Mouse (Mus musculus) erythroblast, embryonic 14.5 days (primary cell): Measurements from ENCODE around the gene Mrpl53. TPM values are rescaled to one million over a fixed set of nuclear protein-coding genes. Genes with fewer than 3 reads are reported as not detected.

Source experiments
- H3K27me3 ChIP-seq: 2 replicates; pipeline ENCODE4 v1.6.1; 2012; ENCODE audit warnings: inconsistent platforms; ENCODE audit not compliant: control insufficient read depth
- H3K36me3 ChIP-seq: 2 replicates; pipeline ENCODE4 v1.6.1; 2012; ENCODE audit warnings: mild to moderate bottlenecking, inconsistent platforms; ENCODE audit not compliant: control insufficient read depth
- H3K4me1 ChIP-seq: 2 replicates; pipeline ENCODE4 v1.6.1; 2012; ENCODE audit warnings: inconsistent platforms; ENCODE audit not compliant: control insufficient read depth
- H3K4me3 ChIP-seq: replicated peaks from 2 replicates; pipeline ENCODE3; 2012; ENCODE audit warnings: moderate library complexity, mild to moderate bottlenecking, inconsistent platforms
- H3K9me3 ChIP-seq: 2 replicates; pipeline ENCODE4 v1.6.1; 2012; ENCODE audit warnings: low read length, inconsistent platforms, mixed read lengths; ENCODE audit not compliant: control insufficient read depth
- GATA1 ChIP-seq: IDR thresholded peaks from 2 replicates; pipeline ENCODE4 v1.6.1; 2012; ENCODE audit warnings: low read length, inconsistent platforms, mixed read lengths
- TAL1 ChIP-seq: IDR thresholded peaks from 3 replicates; pipeline ENCODE4 v1.6.1; 2012; ENCODE audit warnings: low read length, inconsistent platforms, mixed read lengths
- polyA plus RNA-seq: library from polyadenylated mRNA; stranded (reverse); fragments of >175 nt; gene quantifications from 2 replicates; pipeline ENCODE4 v1.2.3, GENCODE M21; 2012

Gene Mrpl53
- polyA plus RNA-seq, 1 experiment = 12.3 TPM

- Histone ChIP-seq H3K4me3 (no peak overlapping the region), H3K36me3 (peaks cover 52% of the 10 kb centered on the region), H3K4me1 (peaks cover 77% of the 10 kb centered on the region), H3K27me3 (no peaks in the 10 kb centered on the region), H3K9me3 (no peaks in the 10 kb centered on the region)
- TF ChIP-seq TAL1 = no peak
- no peak for TF ChIP-seq GATA1
Observed at GRCm38 (mm10) chr6:83111510-83112136, 2.8 kb downstream of the Mrpl53 start.

- H3K4me3 ChIP-seq = peak within 1 kb of the TSS; percentile 93
- no peak for TF ChIP-seq TAL1
- TF ChIP-seq GATA1 = no peak
- H3K4me1 ChIP-seq = peaks cover 86% of the 10 kb centered on the region
- H3K9me3 ChIP-seq = no peaks in the 10 kb centered on the region
- no peaks in the 10 kb centered on the region for H3K27me3 ChIP-seq
- H3K36me3 ChIP-seq = peaks cover 69% of the 10 kb centered on the region
Observed at GRCm38 (mm10) chr6:83115011-83115671, 6.3 kb downstream of the Mrpl53 start, which contains the start of gene Mogs. TSS of gene Mogs (plus strand) at chr6:83115496.

GRCm38 (mm10) chr6:83115682-83116372 is 7.0 kb downstream of the Mrpl53 start:
- Histone ChIP-seq H3K4me1 (peaks cover 86% of the 10 kb centered on the region), H3K36me3 (peaks cover 63% of the 10 kb centered on the region)

GRCm38 (mm10) chr6:83116373-83117164 is 7.7 kb downstream of the Mrpl53 start:
- TF ChIP-seq TAL1 = no peak
- TF ChIP-seq GATA1 = no peak
- H3K4me1 ChIP-seq = peaks cover 82% of the 10 kb centered on the region
- peaks cover 56% of the 10 kb centered on the region for H3K36me3 ChIP-seq

More at GRCm38 (mm10) chr6:83115682-83116372, 7.0 kb downstream of the Mrpl53 start:
- Histone ChIP-seq H3K9me3 (no peaks in the 10 kb centered on the region), H3K27me3 (no peaks in the 10 kb centered on the region), H3K4me3 (peak overlapping the region; percentile 93)
- TF ChIP-seq TAL1 = no peak
- TF ChIP-seq GATA1 = no peak

GRCm38 (mm10) chr6:83117165-83117438 is 8.3 kb downstream of the Mrpl53 start:
- Histone ChIP-seq H3K4me1 (peaks cover 82% of the 10 kb centered on the region), H3K27me3 (no peaks in the 10 kb centered on the region), H3K9me3 (no peaks in the 10 kb centered on the region), H3K36me3 (peaks cover 51% of the 10 kb centered on the region), H3K4me3 (no peak overlapping the region)
- TF ChIP-seq TAL1 (no peak), GATA1 (no peak)

More at GRCm38 (mm10) chr6:83116373-83117164, 7.7 kb downstream of the Mrpl53 start:
- Histone ChIP-seq H3K9me3 (no peaks in the 10 kb centered on the region), H3K4me3 (peak overlapping the region; percentile 93), H3K27me3 (no peaks in the 10 kb centered on the region)

GRCm38 (mm10) chr6:83117616-83118015 is 8.8 kb downstream of the Mrpl53 start:
- peaks cover 85% of the 10 kb centered on the region for H3K4me1 ChIP-seq
- no peak overlapping the region for H3K4me3 ChIP-seq

GRCm38 (mm10) chr6:83118369-83118768 is 9.5 kb downstream of the Mrpl53 start:
- H3K27me3 ChIP-seq = no peaks in the 10 kb centered on the region
- H3K36me3 ChIP-seq = peaks cover 51% of the 10 kb centered on the region
- peaks cover 91% of the 10 kb centered on the region for H3K4me1 ChIP-seq
- no peak overlapping the region for H3K4me3 ChIP-seq
- H3K9me3 ChIP-seq = no peaks in the 10 kb centered on the region
- no peak for TF ChIP-seq TAL1
- TF ChIP-seq GATA1 = no peak

More at GRCm38 (mm10) chr6:83117616-83118015, 8.8 kb downstream of the Mrpl53 start:
- TF ChIP-seq GATA1 (no peak), TAL1 (no peak)
- Histone ChIP-seq H3K36me3 (peaks cover 50% of the 10 kb centered on the region), H3K9me3 (no peaks in the 10 kb centered on the region), H3K27me3 (no peaks in the 10 kb centered on the region)

- H3K4me3 ChIP-seq = peak overlapping the region; percentile 86
Observed at GRCm38 (mm10) chr6:83118825-83119733, 10.2 kb downstream of the Mrpl53 start.

More at GRCm38 (mm10) chr6:83118825-83119733, 10.2 kb downstream of the Mrpl53 start:
- TF ChIP-seq TAL1 (no peak), GATA1 (no peak)
- H3K9me3 ChIP-seq = no peaks in the 10 kb centered on the region
- peaks cover 93% of the 10 kb centered on the region for H3K4me1 ChIP-seq
- H3K27me3 ChIP-seq = no peaks in the 10 kb centered on the region
- H3K36me3 ChIP-seq = peaks cover 55% of the 10 kb centered on the region
